Mouse (Mus musculus) kidney, adult 2 months (tissue): Measurements from ENCODE around the gene Tmc7. TPM values are rescaled to one million over a fixed set of nuclear protein-coding genes. Genes with fewer than 3 reads are reported as not detected.

Experiments
- DNase-seq: peaks from one replicate; pipeline ENCODE4 v3.0.0; 2021
- H3K27ac ChIP-seq: fragments of 200-500 bp; 2 replicates; pipeline ENCODE4 v1.5.1; 2012; ENCODE audit warnings: low read depth, low read length, control low read depth, inconsistent platforms; ENCODE audit not compliant: insufficient read depth
- H3K27me3 ChIP-seq: fragments of 200-500 bp; replicated peaks from 2 replicates; pipeline ENCODE4 v1.6.1; 2012; ENCODE audit warnings: mild to moderate bottlenecking, moderate library complexity, low read length, inconsistent platforms; ENCODE audit not compliant: control insufficient read depth, insufficient read depth
- H3K36me3 ChIP-seq: fragments of 200-500 bp; 2 replicates; pipeline ENCODE4 v1.6.1; 2012; ENCODE audit warnings: mild to moderate bottlenecking, moderate library complexity, low read length, inconsistent platforms; ENCODE audit not compliant: control insufficient read depth, insufficient read depth
- H3K4me1 ChIP-seq: fragments of 200-500 bp; 2 replicates; pipeline ENCODE4 v1.6.1; 2011; ENCODE audit warnings: low read length; ENCODE audit not compliant: control insufficient read depth, insufficient read depth
- H3K4me3 ChIP-seq: fragments of 200-500 bp; 2 replicates; pipeline ENCODE4 v1.5.1; 2011; ENCODE audit warnings: mild to moderate bottlenecking, low read depth, low read length, control low read depth; ENCODE audit not compliant: insufficient read depth
- CTCF ChIP-seq: fragments of 200-500 bp; conservative IDR thresholded peaks from 2 replicates; pipeline ENCODE4 v1.5.1; 2011; ENCODE audit warnings: low read depth, mild to moderate bottlenecking, control low read depth, low read length, moderate library complexity, mixed read lengths; ENCODE audit not compliant: insufficient read depth, insufficient read length
- POLR2A ChIP-seq: fragments of 200-500 bp; IDR thresholded peaks from one replicate; pipeline ENCODE4 v1.6.1; 2011; ENCODE audit warnings: low read depth, low read length, control low read depth
- WGBS: fragments of 180-500 bp; shearing (Covaris S2); methylation state at CpG from one replicate; pipeline ENCODE4 v1.1.7; 2018; 5-methylcytosine and 5-hydroxymethylcytosine counted together
- polyA plus RNA-seq: library from polyadenylated mRNA; depleted of rRNA; stranded (reverse); fragments of >200 nt; gene quantifications from 2 replicates; pipeline ENCODE4 v1.2.3, GENCODE M21; 2012

Tmc7 gene
- polyA plus RNA-seq, 1 experiment, result 0.83 TPM

DNA sequence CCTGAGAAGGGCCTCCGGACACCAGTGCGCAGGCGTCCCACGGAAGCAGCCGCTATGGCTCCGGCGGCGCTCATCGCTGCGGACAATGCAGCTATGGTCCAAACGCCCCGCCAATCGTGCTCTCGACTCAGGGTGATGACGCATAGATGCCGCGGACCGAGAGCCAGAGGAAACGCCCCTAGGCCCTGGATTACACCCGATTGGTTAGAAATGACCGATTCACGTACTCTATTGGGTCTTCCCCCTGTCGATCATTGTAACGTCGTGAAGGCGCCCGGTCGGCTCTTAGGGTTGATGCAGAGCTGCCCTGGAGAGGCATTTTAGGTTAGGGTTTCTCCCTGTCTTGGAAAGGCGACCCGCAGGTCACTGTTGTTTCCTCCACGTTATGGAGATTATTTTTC lies 51.4 kb downstream of the Tmc7 start, which contains the start of gene Coq7:
Gene Coq7 (minus strand): TSS at position 179 of the 401 bp plus-strand sequence.
- TF ChIP-seq CTCF, result no peak
- peak; percentile 61 for TF ChIP-seq POLR2A
- WGBS, result under 1% methylated on average over 31 of the region's 31 CpGs
- DNase-seq, result peak; percentile 99
- Histone ChIP-seq H3K27ac (peak within 1 kb of the TSS; percentile 98), H3K4me3 (peak within 1 kb of the TSS; percentile 86), H3K4me1 (no peaks in the 10 kb centered on the region), H3K36me3 (no peaks in the 10 kb centered on the region), H3K27me3 (no peaks in the 10 kb centered on the region)

DNA sequence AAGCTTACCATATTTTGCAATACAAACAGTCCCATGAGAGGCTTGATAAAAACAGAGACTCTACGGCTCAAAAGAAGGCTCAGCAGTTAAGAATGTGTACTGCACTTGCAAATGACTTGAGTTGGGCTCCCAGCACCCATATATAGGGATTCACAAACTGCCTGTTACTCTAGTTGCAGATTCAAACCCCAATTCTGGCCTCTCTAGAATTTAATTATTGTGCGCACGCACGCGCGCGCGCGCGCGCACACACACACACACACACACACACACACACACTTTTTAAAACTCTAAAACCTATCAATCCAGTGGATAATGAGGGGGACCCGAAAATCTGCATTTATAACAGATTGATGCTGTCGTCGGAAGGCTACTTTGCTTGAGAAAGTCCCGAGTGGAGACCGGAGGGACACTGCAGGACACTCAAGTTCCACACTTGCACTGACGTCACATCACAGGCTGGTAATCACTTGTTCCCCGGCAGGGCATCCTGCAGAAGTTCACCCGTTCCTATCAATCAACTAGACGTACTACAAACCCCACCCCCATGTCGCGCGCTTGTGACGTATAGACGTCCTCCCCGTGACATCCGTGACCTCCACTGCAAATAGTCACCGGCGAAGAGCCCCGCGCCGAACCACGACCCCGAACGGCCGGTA lies 51.9 kb downstream of the Tmc7 start:
- WGBS, result under 1% methylated on average over 36 of the region's 36 CpGs
- H3K36me3 ChIP-seq, result no peaks in the 10 kb centered on the region
- H3K4me3 ChIP-seq, result peak overlapping the region; percentile 86
- peak overlapping the region; percentile 98 for H3K27ac ChIP-seq
- peak; percentile 98 for DNase-seq
- TF ChIP-seq POLR2A (no peak), CTCF (0 out of 2 replicates have a peak, but pooled peaks have one; percentile 11)
- no peaks in the 10 kb centered on the region for H3K4me1 ChIP-seq
- H3K27me3 ChIP-seq, result no peaks in the 10 kb centered on the region

DNA sequence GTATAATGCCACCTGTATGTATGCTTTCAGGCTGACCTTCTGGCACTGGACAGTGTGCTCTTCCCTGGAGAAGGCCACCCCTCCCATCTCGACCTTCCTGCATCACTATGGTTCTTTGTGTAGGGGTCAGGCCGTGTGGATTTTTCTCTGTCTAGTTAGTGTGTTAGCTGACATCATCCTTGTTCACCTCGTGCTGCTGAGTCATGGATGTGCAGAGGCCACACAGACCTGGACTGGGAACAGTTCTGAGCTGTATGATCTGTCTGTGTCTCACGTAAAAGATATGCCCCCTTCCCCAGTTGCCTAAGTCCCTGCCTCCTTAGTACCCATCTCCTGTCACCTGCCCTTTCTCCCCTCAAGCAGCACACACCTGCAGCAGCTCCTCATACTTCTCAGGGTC lies 57.6 kb downstream of the Tmc7 start:
- H3K4me3 ChIP-seq, result no peak overlapping the region
- WGBS, result 81% methylated on average over 4 of the region's 4 CpGs
- DNase-seq, result no peak
- no peak overlapping the region for H3K27ac ChIP-seq
- no peaks in the 10 kb centered on the region for H3K36me3 ChIP-seq
- no peak for TF ChIP-seq POLR2A
- no peak for TF ChIP-seq CTCF
- H3K4me1 ChIP-seq, result no peaks in the 10 kb centered on the region
- H3K27me3 ChIP-seq, result no peaks in the 10 kb centered on the region

DNA sequence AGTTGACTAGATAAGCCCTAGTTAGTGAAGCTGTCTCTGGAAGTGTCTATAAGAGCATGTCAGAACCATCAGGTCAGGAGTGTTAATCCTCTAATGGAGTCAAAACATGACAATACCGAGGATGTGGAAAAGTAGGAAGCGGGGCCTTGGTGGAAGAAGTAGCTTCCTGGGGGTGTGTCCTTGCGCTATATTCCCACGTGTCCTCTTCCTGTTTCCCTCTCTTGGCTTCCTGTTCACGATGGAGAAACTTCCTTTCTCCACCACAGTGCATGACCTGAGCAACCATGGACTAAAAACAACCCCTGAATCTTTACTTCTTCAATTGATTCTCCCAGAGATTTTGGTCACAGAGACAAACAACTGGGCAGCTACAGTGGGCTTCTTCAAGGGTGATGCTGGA lies 62.5 kb downstream of the Tmc7 start:
- Histone ChIP-seq H3K4me3 (no peak overlapping the region), H3K27ac (no peak overlapping the region), H3K27me3 (no peaks in the 10 kb centered on the region), H3K36me3 (no peaks in the 10 kb centered on the region), H3K4me1 (no peaks in the 10 kb centered on the region; the same call in 1 of the 2 replicates)
- 80% methylated on average over 5 of the region's 5 CpGs for WGBS
- TF ChIP-seq POLR2A (no peak), CTCF (no peak)
- DNase-seq, result no peak

DNA sequence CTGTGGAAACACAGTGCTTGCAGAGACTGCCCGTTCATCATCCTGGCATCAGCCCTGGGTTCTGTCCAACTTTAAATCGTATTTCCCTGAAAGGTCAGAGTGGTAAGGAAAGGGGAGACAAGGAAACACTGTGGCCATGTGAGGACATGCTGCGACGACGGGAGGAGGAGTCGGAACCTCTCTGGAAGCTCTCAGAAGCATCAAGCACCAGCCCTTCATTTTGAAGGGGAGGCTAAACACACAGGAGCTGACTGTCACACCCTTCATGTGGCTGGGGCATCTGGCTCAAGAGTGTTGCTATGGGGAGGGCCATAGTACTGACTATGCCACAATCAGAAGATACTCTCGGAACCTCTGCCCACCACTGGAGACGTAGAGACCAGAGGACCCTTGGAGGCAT lies 64.9 kb downstream of the Tmc7 start:
- Histone ChIP-seq H3K4me3 (no peak overlapping the region), H3K27me3 (no peaks in the 10 kb centered on the region), H3K36me3 (no peaks in the 10 kb centered on the region), H3K4me1 (no peaks in the 10 kb centered on the region; the same call in 1 of the 2 replicates), H3K27ac (no peak overlapping the region)
- WGBS, result 65% methylated on average over 8 of the region's 8 CpGs
- no peak for DNase-seq
- no peak for TF ChIP-seq POLR2A
- no peak for TF ChIP-seq CTCF

DNA sequence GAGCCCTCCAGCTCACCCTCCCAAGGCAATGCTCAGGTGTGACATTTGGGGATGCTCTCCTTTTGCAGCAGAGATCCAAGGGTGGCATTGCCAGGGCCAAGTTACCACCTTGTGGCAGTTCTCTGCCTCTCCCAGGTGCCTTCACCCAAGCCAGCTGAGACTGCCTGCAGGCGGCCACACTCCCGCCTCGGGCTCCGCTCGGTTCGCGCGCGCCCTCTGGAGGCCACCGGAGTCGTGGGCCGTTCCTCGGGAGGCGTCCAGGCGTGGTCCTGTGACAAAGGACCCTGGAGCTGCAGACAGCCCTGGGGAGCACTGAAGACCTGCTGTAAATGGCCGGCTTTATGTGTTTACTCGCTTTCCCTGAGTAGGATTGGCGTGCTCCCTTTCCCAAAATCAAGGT lies 65.8 kb downstream of the Tmc7 start:
- Histone ChIP-seq H3K27ac (no peak overlapping the region), H3K36me3 (no peaks in the 10 kb centered on the region), H3K27me3 (no peaks in the 10 kb centered on the region), H3K4me3 (no peak overlapping the region), H3K4me1 (no peaks in the 10 kb centered on the region; the same call in 1 of the 2 replicates)
- peak; percentile 79 for DNase-seq
- no peak for TF ChIP-seq POLR2A
- TF ChIP-seq CTCF, result peak; percentile 72
- WGBS, result 4% methylated on average over 18 of the region's 18 CpGs

DNA sequence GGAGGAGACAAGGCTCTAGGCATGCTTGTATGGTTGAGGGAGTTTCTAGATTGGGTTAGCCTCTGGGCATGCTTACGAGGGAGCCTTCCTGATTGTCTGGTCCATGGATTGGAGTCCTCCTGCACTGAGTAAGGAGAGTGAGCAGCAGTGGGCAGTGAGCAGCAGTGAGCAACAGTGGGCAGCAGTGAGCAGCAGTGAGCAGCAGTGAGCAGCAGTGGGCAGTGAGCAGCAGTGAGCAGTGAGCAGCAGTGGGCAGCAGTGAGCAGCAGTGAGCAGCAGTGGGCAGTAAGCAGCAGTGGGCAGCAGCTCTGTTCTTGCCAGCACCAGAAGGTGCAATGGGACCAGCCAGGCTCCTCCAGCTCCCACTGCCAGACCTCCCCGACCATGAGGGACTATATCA lies 66.7 kb downstream of the Tmc7 start:
- 70% methylated on average over 2 of the region's 2 CpGs for WGBS
- no peak overlapping the region for H3K27ac ChIP-seq
- no peaks in the 10 kb centered on the region; the same call in 1 of the 2 replicates for H3K4me1 ChIP-seq
- TF ChIP-seq POLR2A (no peak), CTCF (peak; percentile 56)
- no peaks in the 10 kb centered on the region for H3K27me3 ChIP-seq
- no peak overlapping the region for H3K4me3 ChIP-seq
- DNase-seq, result no peak
- H3K36me3 ChIP-seq, result no peaks in the 10 kb centered on the region

DNA sequence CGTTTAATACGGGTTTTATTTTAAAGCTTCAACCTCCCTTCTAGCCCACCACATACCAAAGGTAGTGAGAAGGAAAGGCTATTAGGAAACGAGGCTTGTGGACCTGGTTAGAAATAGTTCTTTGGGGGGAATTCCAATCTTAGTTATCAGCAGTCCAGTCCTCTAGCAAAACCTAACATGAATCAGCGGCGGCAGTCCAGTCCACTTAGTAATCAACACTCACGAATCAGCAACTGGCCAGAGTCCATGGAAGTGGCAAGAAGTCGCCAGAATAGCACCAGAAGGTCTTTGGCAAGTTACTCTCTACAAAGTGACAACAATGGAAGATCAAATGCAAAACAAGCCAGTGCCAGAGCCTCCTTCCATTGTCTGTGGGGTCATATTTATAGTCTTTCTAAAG lies 76.0 kb downstream of the Tmc7 start:
- no peak for DNase-seq
- Histone ChIP-seq H3K36me3 (no peaks in the 10 kb centered on the region), H3K27me3 (no peaks in the 10 kb centered on the region), H3K27ac (no peak overlapping the region), H3K4me3 (no peak overlapping the region), H3K4me1 (no peaks in the 10 kb centered on the region)
- whole genome bisulfite sequencing, result 74% methylated on average over 7 of the region's 7 CpGs
- TF ChIP-seq POLR2A (no peak), CTCF (no peak)
